Mouse (Mus musculus) hindbrain, embryonic 11.5 days (tissue): Measurements from ENCODE around the gene Nop56. TPM values are rescaled to one million over a fixed set of nuclear protein-coding genes. Genes with fewer than 3 reads are reported as not detected.

ENCODE experiments used
- ATAC-seq: fragments of 200-750 bp; cut with Nextera tagmentation; 2 replicates; pipeline ENCODE4 v1.8.0; 2017; ENCODE audit warnings: mild to moderate bottlenecking, moderate TSS enrichment, moderate library complexity; ENCODE audit not compliant: low FRiP score
- DNase-seq: peaks from one replicate; pipeline ENCODE4 v3.0.0-alpha.2; 2015; ENCODE audit warnings: low spot score
- H3K27ac ChIP-seq: fragments of 300-500 bp; sonication (generic); 2 replicates; pipeline ENCODE4 v1.5.1; 2014; ENCODE audit warnings: mild to moderate bottlenecking, low read depth, low read length
- H3K27me3 ChIP-seq: fragments of 300-500 bp; sonication (generic); 2 replicates; pipeline ENCODE4 v1.6.1; 2014; ENCODE audit warnings: mild to moderate bottlenecking, low read length, moderate library complexity, mixed read lengths; ENCODE audit not compliant: control insufficient read depth, insufficient read depth
- H3K36me3 ChIP-seq: fragments of 300-500 bp; sonication (generic); 2 replicates; pipeline ENCODE4 v1.6.1; 2014; ENCODE audit warnings: mild to moderate bottlenecking, low read length, moderate library complexity, mixed read lengths; ENCODE audit not compliant: control insufficient read depth, insufficient read depth
- H3K4me1 ChIP-seq: fragments of 300-500 bp; sonication (generic); replicated peaks from 2 replicates; pipeline ENCODE4 v1.6.1; 2014; ENCODE audit warnings: low read length, mixed read lengths; ENCODE audit not compliant: control insufficient read depth, insufficient read depth
- H3K4me2 ChIP-seq: fragments of 300-500 bp; sonication (generic); replicated peaks from 2 replicates; pipeline ENCODE4 v1.6.1; 2014; ENCODE audit warnings: mild to moderate bottlenecking, low read depth, low read length
- H3K4me3 ChIP-seq: fragments of 300-500 bp; sonication (generic); 2 replicates; pipeline ENCODE4 v1.5.1; 2014; ENCODE audit warnings: low read depth, low read length
- H3K9ac ChIP-seq: fragments of 300-500 bp; sonication (generic); 2 replicates; pipeline ENCODE4 v1.6.1; 2014; ENCODE audit warnings: low read depth, low read length
- H3K9me3 ChIP-seq: fragments of 300-500 bp; sonication (generic); 2 replicates; pipeline ENCODE4 v1.6.1; 2016; ENCODE audit warnings: low read length; ENCODE audit not compliant: control insufficient read depth
- WGBS: fragments of 180-500 bp; shearing (Covaris S2); extraction: QIAGEN DNeasy Blood & Tissue Kit; methylation state at CpG from one replicate; pipeline ENCODE4 v1.1.7; 2014; 5-methylcytosine and 5-hydroxymethylcytosine counted together
- polyA plus RNA-seq: library from polyadenylated mRNA; unstranded; fragments of >200 nt; fragmentation: Nextera tagmentation; extraction: Ambion mirVana; gene quantifications from 2 replicates; pipeline ENCODE4 v1.2.1, GENCODE M21; 2014

Nop56 gene
- 297 and 331 TPM in 2 replicates for polyA plus RNA-seq

DNA sequence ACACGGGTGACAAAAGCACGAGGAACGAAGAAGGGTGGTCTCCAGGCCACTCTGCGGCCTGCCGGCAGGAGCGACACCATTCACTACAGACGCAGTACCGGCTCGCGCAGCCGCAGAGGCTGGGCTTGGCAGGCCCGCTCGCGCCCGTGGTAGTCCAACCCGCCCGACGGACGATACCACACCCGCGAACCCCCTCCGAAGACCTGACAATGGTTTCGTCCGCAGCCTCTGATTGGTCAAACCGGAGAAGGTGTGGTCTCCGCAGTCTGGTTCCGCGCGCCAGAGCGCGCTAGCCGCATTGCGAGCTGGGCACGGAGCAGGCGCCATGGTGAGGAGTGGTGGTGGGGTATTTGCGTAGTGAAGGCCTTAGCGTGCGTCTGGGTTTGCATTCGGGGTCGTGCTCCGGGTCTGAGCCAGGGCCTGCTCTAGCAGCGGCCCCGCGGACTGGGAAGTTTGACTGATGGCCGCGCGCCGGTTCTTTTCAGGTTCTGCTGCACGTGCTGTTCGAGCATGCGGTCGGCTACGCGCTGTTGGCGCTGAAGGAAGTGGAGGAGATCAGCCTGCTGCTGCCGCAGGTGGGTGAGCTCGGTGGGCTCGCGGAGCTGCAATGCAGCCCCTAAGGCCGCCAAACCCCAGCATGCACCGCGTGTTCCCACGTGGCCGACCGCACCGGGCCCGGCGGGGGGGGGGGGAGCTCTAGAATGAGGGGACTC lies at the start of gene Nop56:
Nop56 (plus strand) TSS at position 282 of the 713 bp plus-strand sequence.
- DNase-seq (peak; percentile 99), ATAC-seq (peak; percentile 97)
- WGBS, result 1% methylated on average over 67 of the region's 68 CpGs
- Histone ChIP-seq H3K4me1 (peaks cover 3% of the 10 kb centered on the region; the same call in 1 of the 2 replicates), H3K9ac (peak within 1 kb of the TSS; percentile 96), H3K9me3 (no peaks in the 10 kb centered on the region), H3K4me2 (peak within 1 kb of the TSS; percentile 87), H3K4me3 (peak within 1 kb of the TSS; percentile 94), H3K27me3 (no peaks in the 10 kb centered on the region), H3K27ac (peak within 1 kb of the TSS; percentile 89), H3K36me3 (peaks cover 13% of the 10 kb centered on the region; the same call in 1 of the 2 replicates)

GRCm38 (mm10) chr2:130246912-130247311 lies 27.3 kb upstream of the Nop56 start:
- Histone ChIP-seq H3K4me2 (no peak overlapping the region), H3K9me3 (no peaks in the 10 kb centered on the region), H3K4me1 (no peaks in the 10 kb centered on the region), H3K36me3 (no peaks in the 10 kb centered on the region), H3K27me3 (no peaks in the 10 kb centered on the region), H3K9ac (no peak overlapping the region), H3K27ac (no peak overlapping the region), H3K4me3 (no peak overlapping the region)
- DNase-seq, result peak; percentile 54
- WGBS, result 46% methylated on average over 9 of the region's 9 CpGs
- no peak for ATAC-seq

DNA sequence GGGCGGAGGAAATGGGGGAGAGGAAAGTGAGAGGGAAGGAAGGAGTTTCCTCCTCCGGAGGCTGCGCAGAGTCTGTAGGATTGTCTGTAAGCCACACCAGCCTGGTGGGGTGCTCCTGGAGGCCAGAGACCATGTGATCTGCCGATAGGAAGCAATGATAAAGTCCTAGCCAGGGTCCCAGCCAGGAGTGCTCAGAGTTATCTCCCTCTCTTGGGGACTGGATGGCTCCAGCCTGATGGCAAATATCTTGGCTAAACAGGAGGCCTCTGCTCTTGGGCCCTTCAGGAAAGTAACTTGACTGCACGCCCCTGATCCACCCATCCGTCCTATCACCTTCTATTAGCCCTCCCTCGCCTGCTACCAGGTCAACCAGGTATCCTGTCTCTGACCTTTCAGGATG lies 26.0 kb upstream of the Nop56 start:
- Histone ChIP-seq H3K4me1 (no peaks in the 10 kb centered on the region), H3K9me3 (no peaks in the 10 kb centered on the region), H3K4me3 (no peak overlapping the region), H3K36me3 (no peaks in the 10 kb centered on the region), H3K9ac (no peak overlapping the region), H3K4me2 (no peak overlapping the region), H3K27me3 (no peaks in the 10 kb centered on the region), H3K27ac (no peak overlapping the region)
- 85% methylated on average over 7 of the region's 7 CpGs for WGBS
- no peak for DNase-seq
- ATAC-seq, result no peak

GRCm38 (mm10) chr2:130256762-130257161 lies 17.5 kb upstream of the Nop56 start:
- no peak for ATAC-seq
- WGBS, result 88% methylated on average over 4 of the region's 4 CpGs

DNA sequence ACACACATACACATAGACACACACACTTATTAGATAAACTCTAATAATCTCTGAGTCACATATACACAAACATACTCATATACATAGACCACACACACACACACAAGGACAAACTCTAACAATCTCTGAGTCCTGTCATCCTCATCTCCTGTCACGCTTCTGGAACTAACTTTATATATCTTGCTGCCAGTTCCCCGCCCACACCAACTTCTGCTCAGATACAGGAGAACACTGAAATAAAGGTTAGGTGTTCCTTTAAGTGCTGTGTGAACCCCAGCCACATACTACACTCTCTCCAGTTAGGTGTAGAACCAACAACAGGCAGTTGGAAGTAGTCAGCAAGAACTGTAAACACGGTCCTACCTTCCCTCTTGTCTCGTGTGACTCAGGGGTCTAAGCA lies 13.4 kb upstream of the Nop56 start:
- Histone ChIP-seq H3K4me1 (no peaks in the 10 kb centered on the region), H3K4me2 (no peak overlapping the region), H3K9ac (no peak overlapping the region), H3K9me3 (no peaks in the 10 kb centered on the region), H3K27ac (no peak overlapping the region), H3K36me3 (no peaks in the 10 kb centered on the region), H3K4me3 (no peak overlapping the region), H3K27me3 (no peaks in the 10 kb centered on the region)
- WGBS, result 84% methylated on average over 4 of the region's 4 CpGs
- DNase-seq (no peak), ATAC-seq (no peak)

More at GRCm38 (mm10) chr2:130256762-130257161, 17.5 kb upstream of the Nop56 start:
- no peaks in the 10 kb centered on the region for H3K27me3 ChIP-seq
- no peaks in the 10 kb centered on the region for H3K36me3 ChIP-seq
- no peaks in the 10 kb centered on the region for H3K4me1 ChIP-seq
- no peak for DNase-seq
- H3K9me3 ChIP-seq, result no peaks in the 10 kb centered on the region
- no peak overlapping the region for H3K27ac ChIP-seq
- no peak overlapping the region for H3K4me2 ChIP-seq
- no peak overlapping the region for H3K9ac ChIP-seq
- H3K4me3 ChIP-seq, result no peak overlapping the region

DNA sequence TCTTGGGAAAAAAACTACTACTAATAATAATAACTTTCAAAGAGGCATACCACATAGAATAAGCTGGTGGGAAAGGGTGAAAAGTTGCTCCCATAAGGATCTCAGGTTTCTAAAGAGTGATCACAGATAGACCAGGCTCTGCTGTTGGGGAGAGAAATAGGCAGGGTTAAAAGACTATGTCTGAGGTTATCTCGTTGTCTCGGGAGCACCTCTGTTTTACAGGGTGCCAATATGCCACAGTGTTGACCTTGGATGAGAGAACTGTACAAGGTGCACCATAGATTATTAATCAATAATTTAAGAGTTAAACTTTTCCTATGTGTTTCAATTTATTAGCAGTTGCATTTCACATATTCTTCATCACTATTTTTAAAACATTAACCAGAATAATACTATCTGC lies 12.3 kb upstream of the Nop56 start:
- Histone ChIP-seq H3K4me2 (no peak overlapping the region), H3K4me1 (no peaks in the 10 kb centered on the region), H3K36me3 (no peaks in the 10 kb centered on the region), H3K9me3 (no peaks in the 10 kb centered on the region), H3K27ac (no peak overlapping the region), H3K4me3 (no peak overlapping the region), H3K27me3 (no peaks in the 10 kb centered on the region), H3K9ac (no peak overlapping the region)
- DNase-seq, result no peak
- ATAC-seq, result no peak
- 89% methylated on average over 2 of the region's 2 CpGs for WGBS

DNA sequence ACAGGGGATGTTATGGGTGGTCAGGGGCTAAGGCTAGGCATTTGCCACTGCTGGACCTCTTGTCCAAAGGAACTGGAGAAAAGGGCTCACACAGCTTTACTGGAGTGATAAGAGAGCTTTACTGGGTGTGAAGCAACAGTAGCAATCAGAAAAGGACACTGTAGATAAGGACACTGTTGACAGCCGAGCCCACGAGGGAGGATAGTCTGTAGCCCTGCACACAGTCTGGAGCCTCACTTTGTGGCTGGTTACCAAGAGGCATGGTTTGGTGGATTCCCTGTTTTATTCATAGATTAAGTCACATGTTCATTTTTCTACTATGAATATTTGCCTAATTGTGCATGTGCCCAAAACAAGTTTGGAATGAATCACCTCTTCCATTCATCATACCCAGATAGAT lies 11.8 kb upstream of the Nop56 start:
- Histone ChIP-seq H3K36me3 (no peaks in the 10 kb centered on the region), H3K9me3 (no peaks in the 10 kb centered on the region), H3K27me3 (no peaks in the 10 kb centered on the region), H3K4me1 (no peaks in the 10 kb centered on the region), H3K4me3 (no peak overlapping the region), H3K9ac (no peak overlapping the region), H3K4me2 (no peak overlapping the region), H3K27ac (no peak overlapping the region)
- WGBS, result 82% methylated on average over 2 of the region's 2 CpGs
- DNase-seq, result no peak
- no peak for ATAC-seq

DNA sequence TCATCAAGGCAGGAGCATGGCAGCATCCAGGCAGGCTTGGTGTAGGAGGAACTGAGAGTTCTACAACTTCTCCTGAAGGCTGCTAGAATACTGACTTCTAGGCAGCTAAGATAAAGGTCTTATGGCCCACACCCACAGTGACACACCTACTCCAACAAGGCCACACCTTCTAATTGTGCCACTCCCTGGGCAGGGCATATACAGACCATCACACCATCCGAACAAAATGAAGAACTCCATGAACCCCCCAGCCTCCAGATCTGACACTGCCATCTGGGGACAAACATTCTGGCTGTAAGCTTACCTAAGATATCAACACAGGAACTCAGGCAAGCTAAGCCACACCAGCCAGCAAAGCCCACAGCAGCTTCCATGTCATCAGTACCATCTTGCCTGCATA lies 8.7 kb upstream of the Nop56 start:
- DNase-seq, result no peak
- 88% methylated on average over 1 of the region's 1 CpGs for WGBS

GRCm38 (mm10) chr2:130268074-130268473 lies 6.2 kb upstream of the Nop56 start:
- ATAC-seq (no peak), DNase-seq (no peak)
- Histone ChIP-seq H3K36me3 (no peaks in the 10 kb centered on the region), H3K27me3 (no peaks in the 10 kb centered on the region), H3K9ac (no peak overlapping the region), H3K4me1 (no peaks in the 10 kb centered on the region), H3K27ac (no peak overlapping the region), H3K9me3 (no peaks in the 10 kb centered on the region), H3K4me2 (no peak overlapping the region), H3K4me3 (no peak overlapping the region)
- 72% methylated on average over 7 of the region's 7 CpGs for WGBS

More for the DNA sequence above, 8.7 kb upstream of the Nop56 start:
- Histone ChIP-seq H3K9ac (no peak overlapping the region), H3K9me3 (no peaks in the 10 kb centered on the region), H3K4me1 (no peaks in the 10 kb centered on the region), H3K27me3 (no peaks in the 10 kb centered on the region), H3K4me2 (no peak overlapping the region), H3K4me3 (no peak overlapping the region), H3K36me3 (no peaks in the 10 kb centered on the region), H3K27ac (no peak overlapping the region)
- no peak for ATAC-seq
